Mouse (Mus musculus): ENCODE results near the gene Tmed8.

DNA sequence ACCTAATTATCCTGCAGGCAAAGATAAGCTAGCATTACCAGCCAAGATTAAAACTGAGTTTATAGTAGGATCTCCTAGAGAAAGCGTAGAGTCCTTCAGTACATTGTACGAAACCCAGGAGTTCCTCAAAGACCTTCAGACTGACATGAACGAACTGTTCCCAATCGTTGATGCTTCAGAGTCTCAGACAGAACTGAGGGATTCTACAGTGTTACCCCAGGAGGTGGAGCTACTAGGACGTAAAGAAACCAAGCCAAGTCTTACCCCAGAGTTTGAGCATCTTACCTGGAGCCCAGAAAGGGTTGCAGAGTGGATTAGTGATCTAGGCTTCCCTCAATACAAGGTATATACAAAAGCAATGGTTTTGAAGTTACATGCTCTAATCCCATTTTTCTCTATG, 1.4 kb upstream of the Tmed8 start:
- TF ChIP-seq CTCF (IDR thresholded peaks at IDR 0.05; ENCODE audit: extremely low read depth, insufficient read length, insufficient replicate concordance, low read depth, low read length) (no peak), POLR2A (IDR thresholded peaks at IDR 0.05; ENCODE audit: low read depth, low read length) (no peak)
